Mouse (Mus musculus): ENCODE measurements around the gene Aldh1a3. TPM values are rescaled to one million over a fixed set of nuclear protein-coding genes. Genes with fewer than 3 reads are reported as not detected.

The Aldh1a3 gene
- polyA plus RNA-seq, 1 experiment from 2014 or later, result 56.9 TPM

GRCm38 (mm10) chr7:66406971-66407370 lies 20.3 kb downstream of the Aldh1a3 start:
- no peak overlapping the region for H3K9ac ChIP-seq
- ATAC-seq (ENCODE audit: insufficient number of reproducible peaks, insufficient read depth, low FRiP score, low TSS enrichment), result no peak
- H3K4me3 ChIP-seq, result no peak overlapping the region
- no peaks in the 10 kb centered on the region for H3K9me3 ChIP-seq
- H3K4me2 ChIP-seq (replicated peaks), result no peak overlapping the region
- no peaks in the 10 kb centered on the region for H3K36me3 ChIP-seq
- H3K4me1 ChIP-seq, result peaks cover 8% of the 10 kb centered on the region; the same call in 1 of the 2 replicates
- 74% methylated on average over 8 of the region's 8 CpGs for WGBS
- H3K27me3 ChIP-seq, result no peaks in the 10 kb centered on the region
- no peak overlapping the region for H3K27ac ChIP-seq

- 41% methylated on average over 13 of the region's 13 CpGs for WGBS
Observed at GRCm38 (mm10) chr7:66405951-66406721, 21.2 kb downstream of the Aldh1a3 start.

GRCm38 (mm10) chr7:66405541-66405940 lies 21.8 kb downstream of the Aldh1a3 start:
- no peak overlapping the region for H3K27ac ChIP-seq
- H3K4me2 ChIP-seq (replicated peaks), result no peak overlapping the region
- no peaks in the 10 kb centered on the region for H3K9me3 ChIP-seq
- H3K4me1 ChIP-seq, result peaks cover 8% of the 10 kb centered on the region
- H3K27me3 ChIP-seq, result no peaks in the 10 kb centered on the region
- no peak overlapping the region for H3K4me3 ChIP-seq
- no peak overlapping the region for H3K9ac ChIP-seq
- ATAC-seq (ENCODE audit: insufficient number of reproducible peaks, insufficient read depth, low FRiP score, low TSS enrichment), result no peak
- 60% methylated on average over 11 of the region's 11 CpGs for WGBS
- H3K36me3 ChIP-seq, result no peaks in the 10 kb centered on the region

More at GRCm38 (mm10) chr7:66405951-66406721, 21.2 kb downstream of the Aldh1a3 start:
- H3K4me1 ChIP-seq, result peaks cover 8% of the 10 kb centered on the region; the same call in 1 of the 2 replicates
- no peak overlapping the region for H3K4me3 ChIP-seq
- H3K27ac ChIP-seq, result no peak overlapping the region
- ATAC-seq (ENCODE audit: insufficient number of reproducible peaks, insufficient read depth, low FRiP score, low TSS enrichment), result no peak
- no peaks in the 10 kb centered on the region for H3K9me3 ChIP-seq
- H3K9ac ChIP-seq, result no peak overlapping the region
- H3K36me3 ChIP-seq, result no peaks in the 10 kb centered on the region
- no peak overlapping the region for H3K4me2 ChIP-seq (replicated peaks)
- H3K27me3 ChIP-seq, result no peaks in the 10 kb centered on the region

GRCm38 (mm10) chr7:66404802-66405201 lies 22.5 kb downstream of the Aldh1a3 start:
- no peaks in the 10 kb centered on the region for H3K36me3 ChIP-seq
- no peak overlapping the region for H3K4me2 ChIP-seq (replicated peaks)
- H3K4me1 ChIP-seq, result peaks cover 11% of the 10 kb centered on the region
- no peaks in the 10 kb centered on the region for H3K9me3 ChIP-seq
- H3K27ac ChIP-seq, result no peak overlapping the region
- no peaks in the 10 kb centered on the region for H3K27me3 ChIP-seq
- no peak for ATAC-seq (ENCODE audit: insufficient number of reproducible peaks, insufficient read depth, low FRiP score, low TSS enrichment)
- H3K4me3 ChIP-seq, result no peak overlapping the region
- no peak overlapping the region for H3K9ac ChIP-seq
- WGBS, result 75% methylated on average over 4 of the region's 4 CpGs

- no peaks in the 10 kb centered on the region for H3K36me3 ChIP-seq
- H3K4me3 ChIP-seq, result no peak overlapping the region
- H3K9ac ChIP-seq, result no peak overlapping the region
- WGBS, result 54% methylated on average over 10 of the region's 10 CpGs
- ATAC-seq (ENCODE audit: insufficient number of reproducible peaks, insufficient read depth, low FRiP score, low TSS enrichment), result no peak
- H3K4me1 ChIP-seq, result peaks cover 13% of the 10 kb centered on the region
- H3K27ac ChIP-seq, result no peak overlapping the region
- no peaks in the 10 kb centered on the region for H3K9me3 ChIP-seq
- H3K4me2 ChIP-seq (replicated peaks), result no peak overlapping the region
- no peaks in the 10 kb centered on the region for H3K27me3 ChIP-seq
Observed at GRCm38 (mm10) chr7:66404141-66404540, 23.2 kb downstream of the Aldh1a3 start.

- Histone ChIP-seq H3K4me2 (replicated peaks) (no peak overlapping the region), H3K4me3 (no peak overlapping the region), H3K9me3 (no peaks in the 10 kb centered on the region), H3K4me1 (peaks cover 13% of the 10 kb centered on the region), H3K36me3 (no peaks in the 10 kb centered on the region), H3K27me3 (no peaks in the 10 kb centered on the region), H3K27ac (no peak overlapping the region), H3K9ac (no peak overlapping the region)
- ATAC-seq (ENCODE audit: insufficient number of reproducible peaks, insufficient read depth, low FRiP score, low TSS enrichment), result no peak
- 83% methylated on average over 5 of the region's 5 CpGs for WGBS
Observed at GRCm38 (mm10) chr7:66402876-66403275, 24.4 kb downstream of the Aldh1a3 start.

GRCm38 (mm10) chr7:66401605-66402004 lies 25.7 kb downstream of the Aldh1a3 start:
- no peaks in the 10 kb centered on the region for H3K36me3 ChIP-seq
- no peaks in the 10 kb centered on the region for H3K27me3 ChIP-seq
- 64% methylated on average over 8 of the region's 8 CpGs for WGBS
- H3K4me3 ChIP-seq, result no peak overlapping the region
- H3K9ac ChIP-seq, result no peak overlapping the region
- H3K4me1 ChIP-seq, result peaks cover 13% of the 10 kb centered on the region
- H3K27ac ChIP-seq, result no peak overlapping the region
- no peak for ATAC-seq (ENCODE audit: insufficient number of reproducible peaks, insufficient read depth, low FRiP score, low TSS enrichment)
- H3K4me2 ChIP-seq (replicated peaks), result no peak overlapping the region
- no peaks in the 10 kb centered on the region for H3K9me3 ChIP-seq

- no peak overlapping the region for H3K4me2 ChIP-seq (replicated peaks)
- no peak overlapping the region for H3K4me3 ChIP-seq
- H3K36me3 ChIP-seq, result no peaks in the 10 kb centered on the region
- peaks cover 5% of the 10 kb centered on the region; the same call in 1 of the 2 replicates for H3K4me1 ChIP-seq
- no peak overlapping the region for H3K9ac ChIP-seq
- no peaks in the 10 kb centered on the region for H3K27me3 ChIP-seq
- no peak overlapping the region for H3K27ac ChIP-seq
- WGBS, result 67% methylated on average over 3 of the region's 3 CpGs
- no peak for ATAC-seq (ENCODE audit: insufficient number of reproducible peaks, insufficient read depth, low FRiP score, low TSS enrichment)
- no peaks in the 10 kb centered on the region for H3K9me3 ChIP-seq
Observed at GRCm38 (mm10) chr7:66397288-66397687, 30.0 kb downstream of the Aldh1a3 start.

- Histone ChIP-seq H3K9ac (peak overlapping the region; percentile 81; the same call in 1 of the 2 replicates), H3K4me3 (peak overlapping the region; percentile 66), H3K27me3 (no peaks in the 10 kb centered on the region), H3K4me1 (no peaks in the 10 kb centered on the region), H3K36me3 (no peaks in the 10 kb centered on the region), H3K27ac (no peak overlapping the region), H3K4me2 (replicated peaks) (peak overlapping the region; percentile 73), H3K9me3 (no peaks in the 10 kb centered on the region)
- 12% methylated on average over 28 of the region's 28 CpGs for WGBS
- ATAC-seq (ENCODE audit: insufficient number of reproducible peaks, insufficient read depth, low FRiP score, low TSS enrichment), result no peak
Observed at GRCm38 (mm10) chr7:66388621-66389532, 38.4 kb downstream of the Aldh1a3 start.

- no peaks in the 10 kb centered on the region for H3K27me3 ChIP-seq
- no peaks in the 10 kb centered on the region for H3K4me1 ChIP-seq
- H3K4me2 ChIP-seq (replicated peaks), result peak within 1 kb of the TSS; percentile 73
- H3K36me3 ChIP-seq, result no peaks in the 10 kb centered on the region
- peak within 1 kb of the TSS; percentile 66 for H3K4me3 ChIP-seq
- under 1% methylated on average over 69 of the region's 70 CpGs for WGBS
- ATAC-seq (ENCODE audit: insufficient number of reproducible peaks, insufficient read depth, low FRiP score, low TSS enrichment), result peak; percentile 75
- peak within 1 kb of the TSS; percentile 41; the same call in 1 of the 2 replicates for H3K27ac ChIP-seq
- peak within 1 kb of the TSS; percentile 81 for H3K9ac ChIP-seq
- H3K9me3 ChIP-seq, result no peaks in the 10 kb centered on the region
Observed at GRCm38 (mm10) chr7:66387813-66388521, 39.4 kb downstream of the Aldh1a3 start, which contains the start of gene Lrrk1. Lrrk1 (minus strand) TSS chr7:66388350.

- 0 out of 2 replicates have a peak, but pooled peaks have one; percentile 18 for ATAC-seq (ENCODE audit: insufficient number of reproducible peaks, insufficient read depth, low FRiP score, low TSS enrichment)
- Histone ChIP-seq H3K27ac (no peak overlapping the region), H3K36me3 (no peaks in the 10 kb centered on the region), H3K4me1 (no peaks in the 10 kb centered on the region), H3K4me2 (replicated peaks) (peak overlapping the region; percentile 73), H3K9ac (peak overlapping the region; percentile 81), H3K9me3 (no peaks in the 10 kb centered on the region), H3K4me3 (peak overlapping the region; percentile 66), H3K27me3 (no peaks in the 10 kb centered on the region)
- under 1% methylated on average over 13 of the region's 13 CpGs for WGBS
Observed at GRCm38 (mm10) chr7:66387419-66387812, 39.9 kb downstream of the Aldh1a3 start.
